ENCODE assay signal across 11 mouse cellular contexts in genomic region chr4:53292606-53293005, GRCm38 (mm10).
"Had no signal": no experiment of that assay in that cellular context is flagged by ENCODE, and none has a peak within 500 bp of the region (broad histone marks: within the 10 kb centered on the region; RNA-seq: fewer than 3 reads in every experiment).

No protein-coding gene starts in this region.

- DNase-seq: left cerebral cortex, postnatal 4 days; liver; liver, embryonic 13.5 days; liver, postnatal 0 days; lung, adult 18-20 months; lung, adult 2 months; lung, embryonic 14.5 days; lung, postnatal 10 days; lung, postnatal 14 days; lung, postnatal 4 days; midbrain, embryonic 14.5 days had no signal
